Mouse (Mus musculus) ES-E14 (cell line): ENCODE measurements around the gene Syde2.

Experiments used
- CHD2 ChIP-seq: IDR thresholded peaks from 2 replicates; pipeline ENCODE4 v1.6.1; 2014; ENCODE audit warnings: mild to moderate bottlenecking, low read depth, low read length, inconsistent platforms
- HCFC1 ChIP-seq: IDR thresholded peaks from 2 replicates; pipeline ENCODE4 v1.6.1; 2012; ENCODE audit warnings: low read length, inconsistent platforms, borderline replicate concordance; ENCODE audit not compliant: insufficient read depth
- MAFK ChIP-seq: IDR thresholded peaks from 2 replicates; pipeline ENCODE4 v1.6.1; 2014; ENCODE audit warnings: mild to moderate bottlenecking, low read depth, low read length, inconsistent platforms; ENCODE audit not compliant: insufficient read depth
- ZC3H11A ChIP-seq: IDR thresholded peaks from 2 replicates; pipeline ENCODE4 v1.6.1; 2012; ENCODE audit warnings: low read depth, mild to moderate bottlenecking, inconsistent platforms, low read length, borderline replicate concordance
- ZNF384 ChIP-seq: IDR thresholded peaks from 2 replicates; pipeline ENCODE4 v1.6.1; 2012; ENCODE audit warnings: low read depth, low read length, inconsistent platforms

DNA sequence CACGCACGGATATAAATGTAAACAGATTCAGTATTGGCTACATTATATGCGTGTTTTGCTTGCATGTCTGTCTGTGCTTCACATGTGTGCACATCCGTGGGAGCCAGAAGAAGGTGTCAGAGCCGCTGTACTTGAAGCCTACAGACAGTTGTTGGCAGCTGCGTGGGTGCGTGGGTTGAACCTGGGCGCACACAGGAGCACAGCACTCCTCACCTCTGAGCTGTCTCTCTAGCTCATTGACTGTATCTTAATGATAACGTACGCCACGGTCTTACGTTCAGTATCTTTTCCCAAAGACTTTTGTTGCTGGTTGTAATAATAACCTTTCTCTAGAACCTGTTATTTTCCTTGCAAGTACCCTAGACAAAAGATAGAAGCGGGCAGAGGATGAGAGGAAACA, 29.3 kb downstream of the Syde2 start:
- TF ChIP-seq ZC3H11A (no peak), ZNF384 (no peak), MAFK (no peak), HCFC1 (no peak), CHD2 (no peak)
